Mouse (Mus musculus) forebrain, embryonic 10.5 days (tissue): ENCODE measurements around the gene Olfr372. TPM values are rescaled to one million over a fixed set of nuclear protein-coding genes. Genes with fewer than 3 reads are reported as not detected.
A peak's percentile ranks its signal among the peaks of the same experiment; 100 is the strongest.
"Not testable (repeated sequence)": the region's sequence is repeated elsewhere in the genome, so short reads cannot be mapped to it uniquely, and the experiment has no call there.

Source experiments
- DNase-seq: peaks from one replicate; pipeline ENCODE4 v3.0.0-alpha.2; 2017; ENCODE audit warnings: low spot score; ENCODE audit errors: extremely low spot score
- H3K27ac ChIP-seq: fragments of 300-500 bp; sonication (generic); 2 replicates; pipeline ENCODE4 v1.5.1; 2016; ENCODE audit warnings: mild to moderate bottlenecking
- H3K27me3 ChIP-seq: fragments of 300-500 bp; sonication (generic); 2 replicates; pipeline ENCODE4 v1.6.1; 2016; ENCODE audit warnings: mild to moderate bottlenecking; ENCODE audit not compliant: poor library complexity, severe bottlenecking
- H3K36me3 ChIP-seq: fragments of 300-500 bp; sonication (generic); replicated peaks from 2 replicates; pipeline ENCODE4 v1.6.1; 2016; ENCODE audit warnings: mild to moderate bottlenecking, moderate library complexity
- H3K4me1 ChIP-seq: fragments of 300-500 bp; sonication (generic); 2 replicates; pipeline ENCODE4 v1.6.1; 2016
- H3K4me3 ChIP-seq: fragments of 300-500 bp; sonication (generic); 2 replicates; pipeline ENCODE4 v1.5.1; 2016; ENCODE audit warnings: mild to moderate bottlenecking, moderate library complexity
- H3K9me3 ChIP-seq: fragments of 300-500 bp; sonication (generic); 2 replicates; pipeline ENCODE4 v1.6.1; 2016; ENCODE audit warnings: mild to moderate bottlenecking, moderate library complexity
- WGBS: fragments of 180-500 bp; shearing (Covaris S2); methylation state at CpG from one replicate; pipeline ENCODE4 v1.1.7; 2016; 5-methylcytosine and 5-hydroxymethylcytosine counted together
- polyA plus RNA-seq: library from polyadenylated mRNA; unstranded; fragments of >200 nt; fragmentation: Nextera tagmentation; extraction: Ambion mirVana; gene quantifications from 2 replicates; pipeline ENCODE4 v1.2.1, GENCODE M21; 2016

Gene Olfr372
- polyA plus RNA-seq, 1 experiment from 2014 or later = not detected

DNA sequence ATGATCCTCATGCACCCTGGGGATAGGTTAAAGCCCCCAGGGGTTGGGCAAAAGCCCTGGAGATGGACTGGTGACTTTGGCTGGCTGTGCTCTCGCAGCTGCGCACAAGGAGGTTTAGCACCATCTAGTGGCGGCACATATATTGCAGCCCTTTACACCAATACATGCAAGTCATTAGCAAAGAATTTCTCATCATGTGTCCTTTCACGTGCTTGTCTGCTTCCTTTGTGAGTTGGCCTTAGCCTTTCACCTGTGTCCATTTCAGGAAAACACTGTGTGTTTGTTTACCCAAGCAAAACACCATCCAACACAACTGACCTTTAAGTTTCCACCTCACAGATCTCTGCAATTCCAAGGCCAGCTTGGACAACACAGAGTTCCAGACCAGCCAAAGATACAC is 8.1 kb upstream of the Olfr372 start:
- H3K27me3 ChIP-seq, H3K27ac ChIP-seq, H3K9me3 ChIP-seq, H3K36me3 ChIP-seq, H3K4me3 ChIP-seq, H3K4me1 ChIP-seq: not testable (repeated sequence)
- WGBS = 41% methylated on average over 4 of the region's 4 CpGs
- DNase-seq = peak; percentile 18

DNA sequence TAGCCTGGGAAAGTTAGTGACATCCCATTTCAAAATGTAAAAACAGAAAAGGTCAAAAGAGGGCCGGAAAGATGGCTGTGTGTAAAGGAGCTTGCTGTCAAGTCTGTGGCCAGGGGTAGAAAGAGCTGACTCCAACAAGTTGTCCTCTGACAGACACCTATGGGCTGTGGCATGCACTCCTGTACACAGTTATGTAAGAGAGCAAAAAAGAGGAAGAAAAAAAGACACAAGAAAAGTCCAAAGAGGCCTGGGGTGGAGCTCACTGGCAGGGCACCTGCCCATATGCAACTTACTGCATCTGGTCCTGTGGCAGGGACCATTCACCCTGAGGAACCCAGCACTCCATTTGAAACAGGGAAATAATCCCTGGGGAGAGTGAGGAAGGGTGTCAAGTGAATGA is 1.5 kb downstream of the Olfr372 start:
- Histone ChIP-seq H3K36me3 (no peaks in the 10 kb centered on the region), H3K27me3 (no peaks in the 10 kb centered on the region), H3K27ac (no peak overlapping the region), H3K4me1 (no peaks in the 10 kb centered on the region), H3K9me3 (no peaks in the 10 kb centered on the region), H3K4me3 (no peak overlapping the region)
- 86% methylated on average over 1 of the region's 1 CpGs for WGBS
- no peak for DNase-seq

DNA sequence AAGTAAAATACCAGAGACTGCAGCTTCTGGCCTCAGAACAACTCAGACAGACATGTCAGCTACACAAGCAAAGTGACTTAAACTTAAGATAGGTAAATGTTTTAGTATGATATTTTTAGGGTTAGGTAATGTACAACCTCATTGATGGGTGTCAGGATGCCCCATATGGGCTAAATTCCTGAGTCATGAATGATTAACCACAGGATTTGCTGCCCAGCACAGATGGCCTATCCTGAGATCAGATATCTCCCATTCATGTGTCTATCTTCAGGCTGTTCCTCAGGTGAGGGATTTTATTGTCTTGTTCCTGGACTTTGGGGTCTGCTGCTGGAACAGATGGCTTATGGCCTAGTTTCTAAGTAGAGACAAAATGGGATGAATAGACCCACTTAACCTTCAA is 13.6 kb downstream of the Olfr372 start:
- not testable (repeated sequence) for DNase-seq, H3K4me1 ChIP-seq, H3K36me3 ChIP-seq, H3K9me3 ChIP-seq, H3K4me3 ChIP-seq, H3K27me3 ChIP-seq, H3K27ac ChIP-seq

DNA sequence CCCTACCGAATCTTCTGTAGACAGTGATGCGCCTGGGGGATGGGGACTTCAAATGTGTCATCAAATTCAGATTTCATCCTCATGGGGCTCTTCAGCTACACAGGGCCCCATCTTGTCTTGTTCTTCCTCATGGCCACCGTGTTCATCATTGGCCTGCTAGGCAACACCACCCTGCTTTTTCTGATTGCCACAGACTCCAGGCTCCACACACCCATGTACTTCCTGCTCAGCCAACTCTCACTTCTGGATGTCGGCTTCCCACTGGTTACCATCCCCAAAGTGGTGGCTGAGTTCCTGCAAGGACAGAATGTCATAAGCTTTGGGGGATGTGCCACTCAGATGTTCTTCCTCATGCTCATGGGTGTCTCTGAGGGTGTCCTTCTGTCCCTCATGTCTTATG is 16.6 kb downstream of the Olfr372 start:
- H3K36me3 ChIP-seq, H3K27me3 ChIP-seq, H3K4me1 ChIP-seq, H3K27ac ChIP-seq, H3K9me3 ChIP-seq, DNase-seq, H3K4me3 ChIP-seq: not testable (repeated sequence)
- WGBS = 88% methylated on average over 3 of the region's 4 CpGs

DNA sequence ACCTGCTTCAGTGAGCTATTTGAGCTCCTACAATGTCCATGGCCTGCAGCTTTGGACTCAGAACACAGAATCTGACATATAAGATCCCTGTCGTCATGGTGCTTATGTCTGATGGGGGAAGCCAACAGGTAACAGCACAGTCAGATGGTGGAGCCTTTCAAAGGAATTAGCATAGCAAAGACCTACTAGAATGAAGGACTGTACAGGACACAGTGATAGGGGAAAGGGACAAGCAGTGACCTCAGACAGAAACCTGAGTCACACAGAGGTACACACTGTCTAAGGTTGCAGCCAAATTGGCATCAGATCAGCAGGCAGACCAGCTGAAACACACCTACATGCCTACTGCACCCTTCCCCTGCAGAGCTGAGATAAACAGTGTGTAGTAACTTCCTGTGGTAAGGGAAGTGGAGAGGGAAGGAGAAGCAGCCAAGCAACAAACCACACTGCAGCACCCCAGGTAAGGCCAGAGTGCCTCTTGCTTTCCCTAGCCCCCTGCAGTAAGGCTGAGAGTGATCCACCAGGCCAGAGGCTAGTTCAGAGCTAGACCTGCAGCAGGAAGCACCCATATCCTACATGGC is 25.9 kb downstream of the Olfr372 start:
- H3K4me1 ChIP-seq, H3K27me3 ChIP-seq, H3K9me3 ChIP-seq, H3K36me3 ChIP-seq, H3K4me3 ChIP-seq, DNase-seq, H3K27ac ChIP-seq: not testable (repeated sequence)
- 82% methylated on average over 1 of the region's 1 CpGs for WGBS

DNA sequence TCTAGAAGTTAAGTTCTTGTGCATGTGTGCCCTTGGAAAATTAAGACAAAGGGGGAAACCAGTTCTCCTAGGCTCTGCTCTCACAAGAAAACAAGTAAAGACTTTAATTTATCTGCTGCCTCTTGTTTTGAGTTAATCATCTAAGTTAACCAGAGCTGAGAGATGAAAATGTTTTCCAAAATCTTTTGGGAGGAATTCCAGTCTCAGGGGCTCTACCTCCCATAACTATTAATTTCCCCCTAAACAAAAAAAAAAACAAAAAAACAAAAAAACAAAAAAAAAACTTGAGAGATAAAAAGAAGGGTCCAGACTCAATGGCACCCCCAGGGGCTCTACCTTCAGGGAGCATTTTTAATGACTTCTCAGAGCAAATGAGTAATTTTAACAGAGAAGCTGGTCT is 41.9 kb downstream of the Olfr372 start, which contains the start of gene Olfr373:
Gene Olfr373 (plus strand): TSS at position 301 of the 400 bp plus-strand sequence.
- not testable (repeated sequence) for H3K4me1 ChIP-seq, H3K4me3 ChIP-seq, H3K9me3 ChIP-seq, H3K36me3 ChIP-seq, H3K27me3 ChIP-seq, DNase-seq, H3K27ac ChIP-seq

DNA sequence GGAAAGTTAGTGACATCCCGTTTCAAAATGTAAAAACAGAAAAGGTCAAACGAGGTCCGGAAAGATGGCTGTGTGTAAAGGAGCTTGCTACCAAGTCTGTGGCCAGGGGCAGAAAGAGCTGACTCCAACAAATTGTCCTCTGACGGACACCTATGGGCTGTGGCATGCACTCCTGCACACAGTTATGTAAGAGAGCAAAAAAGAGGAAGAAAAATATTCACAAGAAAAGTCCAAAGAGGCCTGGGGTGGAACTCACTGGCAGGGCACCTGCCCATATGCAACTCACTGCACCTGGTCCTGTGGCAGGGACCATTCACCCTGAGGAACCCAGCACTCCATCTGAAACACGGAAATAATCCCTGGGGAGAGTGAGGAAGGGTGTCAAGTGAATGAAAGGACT is 43.7 kb downstream of the Olfr372 start:
- no peak for DNase-seq

DNA sequence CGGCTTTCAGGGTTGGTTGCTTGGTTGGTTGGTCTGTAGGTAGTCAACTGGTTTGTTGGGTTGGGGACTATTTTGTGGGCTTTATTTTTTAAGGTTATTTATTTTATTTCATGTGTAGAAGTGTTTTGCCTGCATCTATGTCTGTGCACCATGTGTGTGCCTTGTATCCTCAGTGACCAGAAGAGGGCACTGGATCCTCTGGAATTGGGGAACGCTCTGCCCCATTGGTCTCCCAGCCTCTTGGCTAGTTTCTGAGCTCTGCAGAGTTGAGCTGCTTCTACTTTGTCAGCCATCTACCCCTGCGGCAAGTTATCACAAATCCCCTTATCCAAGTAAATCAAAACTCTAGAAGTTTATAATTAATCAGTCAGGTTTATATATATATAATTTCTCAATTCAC is 46.6 kb downstream of the Olfr372 start:
- not testable (repeated sequence) for H3K9me3 ChIP-seq, H3K36me3 ChIP-seq, H3K4me1 ChIP-seq, H3K27me3 ChIP-seq, H3K4me3 ChIP-seq, DNase-seq, H3K27ac ChIP-seq
- WGBS = 90% methylated on average over 3 of the region's 3 CpGs

More for the DNA sequence above, 43.7 kb downstream of the Olfr372 start:
- no peaks in the 10 kb centered on the region for H3K9me3 ChIP-seq
- H3K27me3 ChIP-seq = no peaks in the 10 kb centered on the region
- H3K4me1 ChIP-seq = no peaks in the 10 kb centered on the region
- H3K4me3 ChIP-seq = no peak overlapping the region
- no peaks in the 10 kb centered on the region for H3K36me3 ChIP-seq
- 78% methylated on average over 5 of the region's 5 CpGs for WGBS
- no peak overlapping the region for H3K27ac ChIP-seq

DNA sequence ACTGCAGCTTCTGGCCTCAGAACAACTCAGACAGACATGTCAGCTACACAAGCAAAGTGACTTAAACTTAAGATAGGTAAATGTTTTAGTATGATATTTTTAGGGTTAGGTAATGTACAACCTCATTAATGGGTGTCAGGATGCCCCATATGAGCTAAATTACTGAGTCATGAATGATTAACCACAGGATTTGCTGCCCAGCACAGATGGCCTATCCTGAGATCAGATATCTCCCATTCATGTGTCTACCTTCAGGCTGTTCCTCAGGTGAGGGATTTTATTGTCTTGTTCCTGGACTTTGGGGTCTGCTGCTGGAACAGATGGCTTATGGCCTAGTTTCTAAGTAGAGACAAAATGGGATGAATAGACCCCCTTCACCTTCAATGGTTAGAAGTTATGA is 55.7 kb downstream of the Olfr372 start:
- H3K27ac ChIP-seq, H3K4me1 ChIP-seq, H3K36me3 ChIP-seq, DNase-seq, H3K4me3 ChIP-seq, H3K9me3 ChIP-seq, H3K27me3 ChIP-seq: not testable (repeated sequence)

DNA sequence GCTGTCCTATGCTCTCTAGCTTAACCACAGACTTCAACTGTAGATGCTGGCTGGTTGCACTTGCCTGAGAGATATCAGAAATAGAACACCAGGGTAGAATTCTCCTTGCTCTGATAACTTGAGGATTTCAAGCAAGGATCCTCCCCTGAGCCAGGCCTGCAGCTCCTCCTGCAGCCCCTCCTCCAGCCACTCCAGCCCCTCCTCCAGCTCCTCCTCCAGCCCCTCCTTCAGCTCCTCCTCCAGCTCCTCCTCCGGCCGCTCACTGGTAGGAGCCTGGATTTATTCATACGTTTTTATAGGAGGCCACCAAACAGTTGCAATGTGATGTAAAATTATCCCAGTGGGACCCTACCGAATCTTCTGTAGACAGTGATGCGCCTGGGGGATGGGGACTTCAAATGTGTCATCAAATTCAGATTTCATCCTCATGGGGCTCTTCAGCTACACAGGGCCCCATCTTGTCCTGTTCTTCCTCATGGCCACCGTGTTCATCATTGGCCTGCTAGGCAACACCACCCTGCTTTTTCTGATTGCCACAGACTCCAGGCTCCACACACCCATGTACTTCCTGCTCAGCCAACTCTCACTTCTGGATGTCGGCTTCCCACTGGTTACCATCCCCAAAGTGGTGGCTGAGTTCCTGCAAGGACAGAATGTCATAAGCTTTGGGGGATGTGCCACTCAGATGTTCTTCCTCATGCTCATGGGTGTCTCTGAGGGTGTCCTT is 58.5 kb downstream of the Olfr372 start:
- not testable (repeated sequence) for H3K4me3 ChIP-seq, H3K27me3 ChIP-seq, H3K27ac ChIP-seq, H3K36me3 ChIP-seq, DNase-seq, H3K4me1 ChIP-seq
- WGBS = 63% methylated on average over 6 of the region's 7 CpGs
- H3K9me3 ChIP-seq = peaks cover 13% of the 10 kb centered on the region

DNA sequence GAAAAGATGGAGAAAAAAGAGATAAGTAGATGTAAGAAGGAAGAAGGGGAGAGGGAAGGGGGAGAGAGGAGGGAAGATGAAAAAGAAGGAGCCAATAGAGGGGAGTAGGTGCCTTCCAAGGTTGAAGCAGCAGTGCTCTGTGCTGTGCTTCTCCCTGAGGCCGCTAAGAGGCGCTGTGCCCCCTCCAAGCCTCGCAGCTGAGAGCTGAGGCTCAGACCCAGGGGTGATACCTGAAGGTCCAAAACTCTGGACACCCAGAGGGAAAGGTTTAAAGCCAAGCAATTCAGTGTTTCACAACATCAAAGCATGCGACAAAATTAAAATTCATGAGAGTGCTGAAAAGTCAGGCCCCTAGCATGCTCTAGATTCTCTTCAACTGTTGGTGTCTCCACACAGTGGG is 64.1 kb downstream of the Olfr372 start:
- no peak for DNase-seq
- Histone ChIP-seq H3K4me1 (no peaks in the 10 kb centered on the region), H3K9me3 (peaks cover 10% of the 10 kb centered on the region), H3K27me3 (no peaks in the 10 kb centered on the region), H3K36me3 (no peaks in the 10 kb centered on the region), H3K4me3 (no peak overlapping the region), H3K27ac (no peak overlapping the region)
- 21% methylated on average over 4 of the region's 4 CpGs for WGBS

DNA sequence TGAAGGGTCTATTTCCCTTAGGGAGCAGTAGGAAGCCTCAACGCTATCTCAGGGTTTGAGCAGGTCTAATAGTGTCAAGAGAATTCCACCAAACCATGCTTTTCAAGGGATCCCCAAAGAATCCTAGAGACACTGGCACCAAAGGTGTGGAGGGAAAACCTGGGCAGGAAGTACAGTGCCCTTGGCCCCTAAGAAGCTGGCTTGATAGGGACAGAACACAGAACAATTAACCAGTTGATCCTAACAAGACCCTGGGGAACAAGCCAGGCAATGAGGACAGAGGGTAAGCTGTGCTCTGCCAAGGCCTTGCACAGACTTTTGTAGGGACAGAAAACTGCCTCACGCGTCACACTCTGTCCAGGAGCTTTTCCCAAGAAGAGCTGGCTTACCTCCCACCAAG is 65.7 kb downstream of the Olfr372 start, which contains the start of gene Olfr374:
Gene Olfr374 (plus strand): TSS at position 301 of the 400 bp plus-strand sequence.
- Histone ChIP-seq H3K27ac (no peak within 1 kb of the TSS), H3K36me3 (no peaks in the 10 kb centered on the region), H3K4me3 (no peak within 1 kb of the TSS), H3K4me1 (no peaks in the 10 kb centered on the region), H3K9me3 (peaks cover 10% of the 10 kb centered on the region), H3K27me3 (no peaks in the 10 kb centered on the region)
- 88% methylated on average over 3 of the region's 3 CpGs for WGBS
- no peak for DNase-seq
